Mouse (Mus musculus): Measurements from ENCODE around the gene Sptssa.
"Not testable (repeated sequence)": the region's sequence is repeated elsewhere in the genome, so short reads cannot be mapped to it uniquely, and the experiment has no call there.

Sptssa gene

DNA sequence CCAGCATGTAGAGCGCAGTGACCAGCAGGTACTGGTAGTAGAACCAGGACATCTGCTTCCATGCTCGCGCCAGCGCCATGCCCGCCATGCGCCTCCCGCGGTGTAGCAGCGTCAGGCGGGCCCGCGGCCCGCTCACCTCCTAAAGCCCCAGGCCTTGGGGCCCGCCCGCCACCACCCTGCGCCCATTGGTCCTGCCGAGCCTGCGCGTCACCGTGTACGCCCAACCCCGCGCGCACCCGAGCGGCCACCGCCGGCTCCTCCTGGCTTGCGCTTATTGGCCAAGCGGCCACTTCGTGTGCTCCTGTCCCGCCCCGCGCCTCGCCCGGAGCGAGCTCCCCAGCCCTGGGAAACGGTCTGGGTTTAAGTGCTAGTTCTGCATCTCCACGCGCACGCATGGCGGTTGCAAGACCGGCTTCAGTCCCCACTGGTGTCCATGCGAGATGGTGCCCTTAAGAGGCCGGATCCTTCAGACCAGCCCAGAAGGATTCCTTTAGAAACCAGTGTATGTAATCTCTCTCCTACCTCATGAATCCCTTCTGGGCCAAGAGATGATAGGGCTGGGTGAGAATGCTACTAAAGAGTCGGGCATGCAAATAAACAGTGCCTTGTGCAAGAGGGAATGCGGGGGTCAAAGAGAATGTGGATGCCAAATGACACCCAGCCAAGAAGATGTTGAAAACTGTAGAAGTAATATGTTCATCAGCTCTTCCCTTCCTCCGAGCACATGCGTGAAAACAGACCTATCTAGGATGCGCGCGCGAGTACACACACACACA is at the start of gene Sptssa:
Gene Sptssa, minus strand, starts transcription at position 178 of the 776 bp plus-strand sequence.
- DNase-seq = peak; percentile 93

DNA sequence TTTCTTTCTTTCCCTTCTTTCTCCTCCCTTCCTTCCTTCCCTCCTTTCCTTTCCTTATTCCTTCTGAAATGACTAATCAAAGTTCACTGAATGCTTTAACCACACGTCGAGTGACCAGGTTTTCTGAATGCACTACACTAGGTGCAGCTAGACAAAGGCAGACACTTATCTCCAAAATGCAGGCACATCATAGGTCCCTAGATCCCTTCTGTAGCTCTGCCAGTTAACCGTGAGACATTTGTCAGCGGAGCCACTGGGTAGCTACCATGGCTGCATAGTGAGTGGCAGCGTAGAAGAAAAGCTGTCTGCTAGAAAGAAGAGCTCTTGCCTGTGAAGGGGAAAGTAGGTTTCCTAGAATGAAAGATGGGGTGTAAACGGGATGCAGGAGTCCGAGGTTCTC is 43.0 kb upstream of the Sptssa start:
- DNase-seq = no peak

DNA sequence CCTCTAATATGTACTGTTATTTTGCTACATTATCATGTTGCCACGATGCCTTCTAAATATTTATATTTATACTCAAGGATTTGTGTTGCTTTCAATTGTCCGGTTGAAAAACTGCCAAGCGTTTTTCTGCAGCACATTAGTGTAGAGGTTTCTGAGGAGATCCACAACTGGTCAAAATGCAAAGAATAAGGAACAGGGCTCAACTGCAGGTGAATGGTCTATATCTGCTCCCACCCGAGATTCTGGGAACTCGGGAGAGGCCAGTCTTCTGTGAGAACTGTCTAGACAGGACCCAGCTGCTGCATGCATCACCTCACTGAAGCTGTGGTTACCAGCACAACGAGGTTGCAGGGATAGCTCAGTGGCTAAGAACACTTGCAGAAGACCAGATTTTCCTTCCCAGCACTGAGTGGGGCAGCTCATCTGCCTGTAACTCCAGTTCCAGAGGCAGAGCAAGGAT is 41.4 kb upstream of the Sptssa start:
- peak in 1 of 2 experiments; percentile 12 for DNase-seq

DNA sequence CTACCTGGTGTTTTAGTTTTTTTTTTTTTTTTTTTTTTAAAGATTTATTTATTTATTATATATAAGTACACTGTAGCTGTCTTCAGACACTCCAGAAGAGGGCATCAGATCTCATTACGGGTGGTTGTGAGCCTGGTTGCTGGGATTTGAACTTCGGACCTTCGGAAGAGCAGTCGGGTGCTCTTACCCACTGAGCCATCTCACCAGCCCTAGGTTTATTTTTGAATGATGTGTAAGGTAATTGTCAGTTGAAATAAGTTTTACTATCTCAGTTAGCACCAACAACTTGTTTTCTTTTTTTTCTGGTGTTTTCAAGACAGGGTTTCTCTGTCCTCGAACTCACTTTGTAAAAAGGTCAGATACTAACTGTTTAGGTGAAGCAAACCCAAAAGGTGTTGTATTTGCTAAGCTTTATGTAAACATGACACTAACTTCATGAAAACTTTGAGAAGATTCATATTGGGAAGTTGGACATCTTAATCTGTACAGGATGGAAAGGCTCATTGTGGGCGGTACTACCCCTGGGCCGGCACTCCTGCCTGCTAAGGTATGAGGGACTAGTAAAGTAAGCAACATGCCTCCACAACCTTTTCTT is 40.7 kb upstream of the Sptssa start:
- peak; percentile 57 to 63 for DNase-seq

DNA sequence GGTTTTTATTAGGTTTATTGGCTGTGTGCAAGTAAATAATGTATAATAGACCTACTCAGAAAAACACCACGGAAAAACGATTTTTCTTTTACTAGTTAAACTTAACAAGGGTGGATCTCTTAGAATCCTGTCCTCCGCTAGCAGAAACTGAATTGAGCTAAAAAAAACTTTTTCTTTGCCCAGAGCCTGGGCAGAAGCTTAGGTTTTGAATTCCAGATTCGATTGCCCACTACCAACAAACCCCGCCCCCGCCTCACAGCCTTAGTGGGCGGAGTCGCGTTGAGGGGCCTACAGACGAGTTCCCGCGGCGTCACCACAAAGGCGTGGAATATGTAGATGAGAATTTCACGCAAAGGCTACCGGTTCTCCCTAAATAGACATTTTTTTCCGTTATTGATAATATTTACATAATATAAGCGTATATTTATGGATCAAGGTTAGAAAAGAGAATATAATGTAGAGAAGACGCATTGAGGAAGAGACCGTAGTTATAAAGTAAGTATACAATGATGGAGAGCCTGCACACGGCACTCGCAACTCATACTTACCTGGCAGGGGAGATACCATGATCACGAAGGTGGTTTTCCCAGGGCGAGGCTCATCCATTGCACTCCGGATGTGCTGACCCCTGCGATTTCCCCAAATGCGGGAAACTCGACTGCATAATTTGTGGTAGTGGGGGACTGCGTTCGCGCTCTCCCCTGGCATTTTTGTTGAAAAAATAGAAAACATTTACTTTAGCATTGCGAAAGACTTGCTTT is 40.0 kb upstream of the Sptssa start:
- peak; percentile 94 for DNase-seq

DNA sequence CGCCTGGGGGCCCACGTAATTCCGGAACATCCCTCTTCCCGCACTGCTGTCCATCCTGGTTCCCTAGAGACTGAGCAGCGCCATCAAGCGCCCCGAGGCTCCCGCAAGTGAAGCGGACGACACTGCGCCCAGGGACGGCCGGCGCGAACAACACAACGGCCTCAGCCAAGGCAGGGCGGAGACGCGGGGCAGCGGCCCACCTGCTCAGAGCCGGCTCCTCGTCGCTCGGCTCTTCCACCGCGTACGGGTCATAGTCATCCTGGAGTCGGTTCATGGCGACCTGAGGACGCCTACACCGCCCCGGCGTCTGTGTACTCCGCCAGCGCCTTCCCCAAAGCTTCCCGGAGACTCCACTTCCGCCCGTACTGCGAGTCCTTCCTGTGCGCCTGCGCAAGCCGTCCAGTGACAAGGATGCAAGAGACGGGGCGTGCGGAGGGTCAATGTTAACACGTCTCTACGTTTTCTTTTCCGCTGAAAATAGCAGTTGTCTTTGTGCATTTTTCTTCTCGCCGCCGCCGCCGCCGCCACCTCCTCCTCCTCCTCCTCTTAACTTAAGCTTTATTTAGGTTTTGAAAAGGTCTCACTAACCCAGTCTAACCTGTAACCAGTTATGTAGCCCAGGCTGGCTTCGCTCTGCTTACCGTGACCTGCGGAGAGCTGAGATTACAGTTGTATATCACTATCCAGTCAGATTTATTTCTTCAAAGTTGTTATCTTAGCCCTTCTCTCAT is 39.3 kb upstream of the Sptssa start, which contains the start of gene Eapp:
Gene Eapp, minus strand, starts transcription at position 387 of the 731 bp plus-strand sequence.
- DNase-seq = peak; percentile 90 to 91

DNA sequence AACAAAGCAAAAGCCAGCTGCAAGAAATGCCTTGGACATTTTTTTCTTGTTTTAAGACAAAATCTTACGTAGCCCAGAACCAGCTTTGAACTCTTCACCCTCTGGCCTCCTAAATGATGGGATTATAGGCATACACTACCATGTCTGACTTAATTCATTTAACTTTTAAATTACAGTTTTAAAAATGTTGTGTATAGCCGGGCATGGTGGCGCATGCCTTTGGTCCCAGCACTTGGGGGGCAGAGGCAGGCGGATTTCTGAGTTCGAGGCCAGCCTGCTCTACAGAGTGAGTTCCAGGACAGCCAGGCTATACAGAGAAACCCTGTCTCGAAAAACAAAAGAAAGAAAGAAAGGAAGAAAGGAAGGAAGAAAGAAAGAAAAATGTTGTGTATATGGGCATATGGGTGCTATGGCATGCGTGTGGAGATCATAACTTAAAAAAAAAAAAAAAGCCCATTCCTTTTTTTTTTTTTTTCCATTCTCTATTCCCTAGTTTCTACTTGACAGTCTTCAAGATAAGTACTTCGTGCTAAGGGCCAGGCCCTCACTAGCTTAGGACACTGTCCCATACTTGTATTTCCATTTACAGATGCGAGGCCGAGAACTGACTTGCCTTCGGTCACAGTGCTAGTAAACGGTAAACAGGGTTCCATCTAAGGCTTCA is 38.6 kb upstream of the Sptssa start:
- no peak for DNase-seq

DNA sequence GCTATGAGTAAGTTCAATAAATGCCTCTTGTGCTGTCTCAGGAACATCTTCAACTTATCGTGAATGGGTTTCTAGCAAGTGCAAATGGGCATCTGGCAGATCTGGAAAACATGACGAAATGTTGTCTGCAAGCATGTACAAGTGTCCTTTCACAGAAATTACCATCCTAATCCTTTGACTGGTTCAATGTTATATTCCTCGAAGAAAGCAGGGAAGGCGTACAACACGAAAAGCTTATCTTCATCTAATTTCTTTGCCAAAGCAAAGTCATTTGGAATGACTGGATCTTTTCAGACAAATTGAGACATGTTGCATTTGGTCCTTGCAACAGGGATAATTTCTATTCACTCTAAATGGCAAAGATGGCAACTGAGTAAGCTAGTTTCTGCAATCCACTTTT is 32.7 kb upstream of the Sptssa start:
- no peak for DNase-seq

DNA sequence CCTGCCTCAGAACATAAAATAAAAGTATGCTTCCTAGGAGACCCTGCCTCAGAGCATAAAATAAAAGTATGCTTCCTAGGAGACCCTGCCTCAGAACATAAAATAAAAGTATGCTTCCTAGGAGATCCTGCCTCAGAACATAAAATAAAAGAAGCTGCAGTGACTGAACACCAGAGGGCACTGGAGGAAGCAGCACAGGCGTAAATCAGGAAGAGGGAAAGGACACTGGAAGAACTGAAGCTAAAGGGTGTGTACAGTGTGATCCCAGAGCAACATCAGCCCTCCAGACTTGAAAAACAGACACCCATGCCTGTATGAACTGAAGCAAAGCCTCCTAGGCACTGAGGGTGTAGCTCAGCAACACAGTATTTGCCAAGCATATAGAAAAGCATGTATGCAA is 26.8 kb upstream of the Sptssa start:
- DNase-seq = no peak

DNA sequence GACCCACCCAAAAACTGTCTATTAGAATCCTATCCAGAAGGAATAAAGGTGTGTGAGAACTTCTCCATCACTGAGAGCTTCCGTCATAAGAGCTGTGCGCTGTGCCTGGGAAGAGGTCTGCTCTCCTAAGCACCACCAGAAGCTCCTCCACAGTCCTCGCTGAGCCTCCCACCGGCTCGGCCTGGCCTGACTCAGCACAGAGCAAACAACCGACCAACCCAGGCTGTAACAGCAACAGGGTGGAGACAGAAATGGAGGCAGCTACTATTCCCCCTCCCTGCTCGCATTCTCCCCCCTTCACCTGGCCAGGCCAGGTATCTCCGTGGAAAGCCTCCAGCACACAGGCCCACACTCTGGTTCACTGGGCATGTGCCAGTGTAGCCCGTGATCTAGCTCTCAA is 20.3 kb upstream of the Sptssa start:
- DNase-seq = no peak

DNA sequence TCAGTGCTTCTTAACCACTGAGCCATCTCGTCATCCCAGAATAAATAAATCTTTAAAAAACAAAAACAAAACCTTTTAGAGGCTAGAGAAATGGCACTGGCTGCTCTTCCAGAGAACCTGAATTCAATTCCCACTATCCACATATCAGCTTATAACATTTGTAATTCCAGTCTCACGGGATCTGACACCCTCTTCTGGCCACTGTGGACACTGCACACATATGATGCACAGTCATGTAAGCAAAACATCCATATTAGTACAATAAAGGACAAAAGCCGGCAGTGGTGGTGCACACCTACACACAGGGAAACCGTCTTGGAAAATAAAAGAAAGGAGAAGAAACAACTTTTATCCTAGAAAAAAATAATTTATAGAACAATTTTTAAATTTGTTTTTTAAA is 19.0 kb upstream of the Sptssa start:
- no peak for DNase-seq

DNA sequence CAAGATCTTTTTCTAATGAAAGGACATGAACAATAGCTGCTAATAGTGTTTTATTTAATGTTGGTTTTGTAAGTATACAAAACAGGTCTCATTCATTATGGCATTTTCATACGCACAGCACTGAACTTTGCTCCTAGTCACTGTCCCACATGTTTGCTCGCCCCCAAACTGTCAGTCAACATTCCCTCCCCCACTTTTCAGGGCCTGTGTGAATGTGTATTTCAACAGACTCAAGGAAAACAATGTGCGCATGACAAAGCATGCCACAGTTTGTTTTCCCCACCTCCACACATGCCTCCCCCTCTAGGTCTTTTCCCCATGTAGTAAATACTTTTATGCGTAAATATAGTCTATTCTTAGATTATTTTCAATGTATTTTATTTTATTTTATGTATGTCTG is 14.9 kb upstream of the Sptssa start:
- DNase-seq = no peak

DNA sequence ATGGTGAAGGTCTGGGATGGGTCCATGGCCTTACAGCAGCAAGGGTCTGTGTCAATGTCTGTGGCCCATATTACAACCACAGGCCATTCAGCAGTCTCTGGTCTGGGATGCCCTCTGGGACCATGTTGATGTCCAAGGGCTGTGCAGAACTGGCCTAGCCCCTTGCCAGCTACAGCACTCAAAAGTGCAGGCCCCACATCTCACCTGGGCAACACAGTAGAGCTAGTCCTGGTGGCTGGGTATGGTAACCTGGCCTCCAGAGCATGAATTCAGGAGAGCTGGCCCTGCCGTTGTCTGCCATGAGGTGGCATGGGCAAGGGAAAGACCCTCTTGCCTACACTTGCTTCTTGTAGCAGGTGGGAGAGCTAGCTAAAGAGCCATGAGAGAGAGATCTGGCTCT is 11.8 kb upstream of the Sptssa start:
- no peak for DNase-seq

DNA sequence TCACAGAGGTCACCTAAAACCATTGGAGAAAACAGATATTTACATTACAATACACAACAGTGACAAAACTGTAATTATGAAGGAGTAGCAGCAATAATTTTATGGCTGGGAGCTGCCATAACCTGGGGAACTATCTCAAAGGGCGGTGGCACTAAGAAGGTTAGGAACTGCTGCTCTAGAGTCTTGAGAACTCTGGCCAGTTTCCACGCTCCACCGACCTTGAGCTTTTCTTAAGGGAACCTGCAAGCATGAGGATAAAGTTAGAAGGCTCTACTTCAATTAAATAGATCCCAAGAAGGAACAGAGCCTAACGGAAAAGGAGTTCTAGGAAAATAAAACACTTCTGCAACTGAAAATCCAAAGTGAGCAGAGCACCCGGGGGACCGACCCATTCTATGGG is 9.2 kb upstream of the Sptssa start:
- DNase-seq = no peak

DNA sequence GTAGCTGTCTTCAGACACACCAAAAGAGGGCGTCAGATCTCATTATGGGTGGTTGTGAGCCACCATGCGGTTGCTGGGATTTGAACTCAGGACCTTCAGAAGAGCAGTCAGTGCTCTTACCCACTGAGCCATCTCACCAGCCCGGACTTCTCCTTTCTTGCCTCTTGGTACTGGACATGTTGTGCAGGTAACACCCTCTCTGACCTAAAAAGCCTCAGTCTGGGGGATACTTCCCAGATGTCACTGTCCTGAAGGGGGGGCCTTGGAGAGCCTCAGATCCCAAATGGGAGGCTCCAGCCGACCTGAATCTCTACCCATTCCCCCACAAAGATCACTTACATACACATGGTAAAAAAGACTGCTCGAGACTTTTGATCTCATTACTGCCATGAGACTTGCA is 5.1 kb upstream of the Sptssa start:
- not testable (repeated sequence) for DNase-seq

DNA sequence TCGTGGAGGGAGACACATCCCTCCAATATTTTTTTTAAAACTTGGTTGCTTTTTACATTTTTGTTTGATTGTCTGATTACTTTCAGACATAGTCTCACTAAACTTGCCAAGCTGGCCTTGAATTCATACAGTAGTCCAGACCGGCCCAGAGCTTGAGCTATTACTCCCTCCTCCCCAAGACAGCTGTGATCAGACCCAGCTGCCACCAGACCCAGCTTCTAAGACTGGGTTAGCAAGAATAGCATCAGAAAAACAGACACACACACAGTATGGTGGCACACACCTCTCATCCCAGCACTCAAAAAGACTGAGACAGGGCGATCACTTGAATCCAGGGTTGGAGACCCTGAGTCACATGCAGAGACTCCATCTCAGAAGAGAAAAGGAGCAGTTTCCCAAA is 3.5 kb upstream of the Sptssa start:
- DNase-seq = no peak

DNA sequence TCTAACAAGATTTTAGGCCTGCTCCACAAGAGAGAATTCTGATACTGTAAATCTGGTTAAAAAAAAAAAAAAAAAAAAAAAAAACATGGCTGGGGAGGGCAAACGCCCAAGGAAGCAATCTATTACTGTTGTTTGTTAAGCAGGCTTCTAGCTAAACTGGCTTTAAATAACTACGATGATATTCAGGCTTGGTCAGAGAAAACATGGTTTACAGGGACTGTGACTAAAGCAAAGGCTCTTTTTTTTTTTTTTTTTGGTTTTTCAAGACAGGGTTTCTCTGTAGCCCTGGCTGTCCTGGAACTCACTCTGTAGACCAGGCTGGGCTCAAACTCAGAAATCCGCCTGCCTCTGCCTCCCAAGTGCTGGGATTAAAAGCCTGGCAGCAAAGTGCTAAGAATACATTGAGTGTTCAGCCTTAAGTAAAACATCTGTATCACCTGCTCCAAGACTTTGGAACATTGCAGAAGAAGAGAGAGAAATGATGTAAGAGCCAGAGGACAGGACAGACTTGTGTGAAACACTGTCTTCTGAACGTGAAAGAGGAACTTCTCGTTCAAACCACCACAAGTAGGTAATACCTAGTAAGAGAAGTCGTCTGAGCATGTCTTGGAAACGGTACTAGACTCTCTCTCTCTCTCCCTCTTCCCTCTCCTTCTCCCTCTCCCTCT is 2.2 kb upstream of the Sptssa start:
- no peak for DNase-seq

DNA sequence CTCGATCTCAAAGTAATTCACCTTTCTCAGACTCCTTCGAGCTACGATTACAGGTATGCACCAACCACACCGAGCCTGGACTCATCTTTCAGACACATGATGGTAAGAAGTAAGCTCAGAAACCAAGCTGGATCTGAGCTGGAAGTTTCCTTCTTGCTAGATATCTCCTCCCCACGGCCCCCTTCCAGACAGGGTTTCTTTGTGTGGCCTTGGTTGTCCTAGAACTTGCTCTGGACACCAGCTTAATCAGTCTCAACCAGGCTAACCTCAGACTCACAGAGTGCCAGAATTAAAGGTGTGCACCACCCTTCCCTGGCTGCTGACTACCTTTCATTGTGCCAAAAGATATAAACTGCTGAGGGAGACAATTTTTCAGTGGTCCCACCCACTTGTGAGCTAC is 1.6 kb upstream of the Sptssa start:
- no peak for DNase-seq

DNA sequence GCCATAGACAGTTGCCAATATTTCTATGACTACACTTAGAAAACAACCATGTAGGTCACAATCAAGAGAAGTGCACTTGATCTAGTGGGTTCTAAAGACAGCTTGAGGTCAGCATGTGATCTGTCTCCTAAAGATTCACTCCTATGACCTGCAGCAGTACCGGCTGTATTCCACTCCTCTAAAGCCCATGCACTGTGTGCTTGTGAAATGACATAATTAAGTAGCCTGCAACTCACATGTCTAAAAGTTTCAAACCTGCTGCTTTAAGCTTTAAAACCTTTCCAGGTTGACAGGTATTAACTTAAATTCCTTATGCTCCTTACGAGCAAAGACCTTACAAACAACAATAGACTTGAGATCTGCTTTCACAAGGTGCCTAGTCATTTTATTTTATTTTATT is 853 bp upstream of the Sptssa start:
- no peak for DNase-seq

DNA sequence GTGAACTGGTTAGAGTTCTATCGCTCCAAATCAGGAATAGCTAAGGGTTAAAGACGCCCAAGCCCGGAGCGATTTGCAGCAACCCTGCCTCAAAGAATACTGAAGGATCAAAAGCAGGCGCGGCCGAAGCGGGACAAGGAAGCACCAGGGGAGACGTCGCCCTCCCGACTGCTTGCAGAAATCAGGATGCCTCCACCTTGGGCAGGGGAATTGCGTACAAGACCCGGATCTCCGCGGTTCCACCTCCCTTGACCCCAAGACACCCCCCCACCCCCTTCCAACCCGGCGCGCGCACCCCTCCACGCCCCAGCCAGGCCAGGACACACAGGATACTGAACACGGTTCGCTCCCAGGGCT is 356 bp downstream of the Sptssa start:
- DNase-seq = no peak

DNA sequence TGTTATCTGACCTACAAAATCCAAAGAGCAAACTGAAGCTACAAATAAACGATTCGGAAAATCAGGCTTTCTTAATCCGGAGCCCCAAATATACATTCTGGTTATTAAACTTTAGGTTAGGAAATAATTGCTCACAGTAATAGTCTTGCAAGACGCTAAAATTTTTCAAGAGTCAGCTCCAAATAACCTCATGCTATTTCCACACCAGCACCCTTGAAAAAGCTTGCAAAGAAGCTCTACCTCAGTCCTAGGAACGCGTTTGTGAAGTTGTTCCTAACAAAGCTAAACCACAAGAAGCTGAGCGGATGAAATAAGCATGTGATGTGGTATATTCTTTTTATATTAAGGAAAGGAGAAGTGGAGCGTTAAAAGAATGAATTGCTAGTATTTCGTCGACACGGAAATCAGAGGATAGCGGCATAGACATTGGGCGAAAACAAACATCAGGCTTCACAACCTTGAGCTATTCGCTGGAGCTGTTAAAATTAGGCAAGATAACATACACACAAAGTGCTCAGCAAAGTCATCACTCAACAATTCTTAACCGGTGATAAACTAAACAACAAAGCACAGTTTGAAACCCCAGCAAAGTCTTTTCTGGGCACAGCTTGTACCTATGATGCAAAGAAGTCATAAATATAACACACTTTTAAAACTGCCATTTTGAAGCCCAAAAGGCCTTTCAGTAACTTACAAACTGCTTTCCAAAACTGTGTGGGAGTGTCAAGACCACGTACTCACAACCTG is 908 bp downstream of the Sptssa start:
- peak in 1 of 2 experiments; percentile 12 for DNase-seq
